Comparison of ENCODE assay signal across 21 mouse cellular contexts in the genomic region with DNA sequence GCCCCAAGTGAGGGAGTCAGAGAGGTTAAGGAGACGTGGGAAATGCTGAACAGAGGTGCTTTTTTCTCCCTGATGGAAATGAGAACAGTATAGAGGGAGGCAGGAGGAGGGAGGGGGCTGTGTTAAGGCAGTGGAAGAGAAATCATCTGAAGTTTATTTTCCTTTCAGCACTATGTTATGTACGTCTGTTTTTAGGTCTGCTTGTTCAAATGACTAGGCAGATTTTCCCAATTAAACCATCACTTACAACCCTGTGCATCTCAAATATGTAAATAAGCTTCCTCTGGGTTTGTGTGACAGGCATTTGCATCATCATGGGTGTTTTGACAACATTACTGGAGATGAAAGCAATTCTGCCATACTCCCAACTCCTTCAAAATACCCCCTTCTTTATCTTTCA.
"Had no signal": no experiment of that assay in that cellular context is flagged by ENCODE, and none has a peak within 500 bp of the region (broad histone marks: within the 10 kb centered on the region; RNA-seq: fewer than 3 reads in every experiment).

No protein-coding gene starts in this region.

- H3K4me3 ChIP-seq: limb, embryonic 10.5 days; limb, embryonic 13.5 days; liver, embryonic 12.5 days; liver, embryonic 15.5 days; lung, embryonic 15.5 days; megakaryocyte, embryonic 14.5 days; midbrain, embryonic 10.5 days; midbrain, embryonic 13.5 days; myocyte; neural tube, embryonic 13.5 days had no signal

- H3K27me3 ChIP-seq: limb, embryonic 13.5 days; liver, embryonic 12.5 days; liver, embryonic 15.5 days; lung, embryonic 15.5 days; megakaryocyte, embryonic 14.5 days; midbrain, embryonic 13.5 days; neural tube, embryonic 13.5 days had no signal

- H3K9ac ChIP-seq: limb, embryonic 13.5 days; liver, embryonic 12.5 days; liver, embryonic 15.5 days; lung, embryonic 15.5 days; midbrain, embryonic 13.5 days; neural tube, embryonic 13.5 days had no signal

- H3K4me2 ChIP-seq: limb, embryonic 13.5 days; liver, embryonic 12.5 days; liver, embryonic 15.5 days; lung, embryonic 15.5 days; midbrain, embryonic 13.5 days; neural tube, embryonic 13.5 days had no signal

- H3K27ac ChIP-seq: limb, embryonic 10.5 days; limb, embryonic 13.5 days; liver, embryonic 12.5 days; liver, embryonic 15.5 days; lung, embryonic 15.5 days; midbrain, embryonic 10.5 days; midbrain, embryonic 13.5 days; neural tube, embryonic 13.5 days had no signal

- H3K4me1 ChIP-seq: limb, embryonic 10.5 days; limb, embryonic 13.5 days; liver, embryonic 12.5 days; liver, embryonic 15.5 days; lung, embryonic 15.5 days; megakaryocyte, embryonic 14.5 days; neural tube, embryonic 13.5 days had no signal

- H3K9me3 ChIP-seq: limb, embryonic 10.5 days; limb, embryonic 13.5 days; liver, embryonic 12.5 days; liver, embryonic 15.5 days; lung, embryonic 15.5 days; megakaryocyte, embryonic 14.5 days; midbrain, embryonic 10.5 days; midbrain, embryonic 13.5 days; neural tube, embryonic 13.5 days had no signal

- ATAC-seq: liver, embryonic 12.5 days; midbrain, embryonic 13.5 days; midbrain, embryonic 16.5 days had no signal

- H3K36me3 ChIP-seq: limb, embryonic 10.5 days; limb, embryonic 13.5 days; liver, embryonic 12.5 days; liver, embryonic 15.5 days; lung, embryonic 15.5 days; midbrain, embryonic 10.5 days; midbrain, embryonic 13.5 days; neural tube, embryonic 13.5 days had no signal

- DNase-seq: kidney, adult 9 months; kidney, postnatal 14 days; kidney, postnatal 4 days; liver; lung, adult 18-20 months; lung, postnatal 10 days; lung, postnatal 36 days; retina, postnatal 1 day; thymus, adult 18-20 months; thymus, postnatal 36 days had no signal
